Mouse (Mus musculus): Measurements from ENCODE around the gene Eif4a3.
A peak's percentile ranks its signal among the peaks of the same experiment; 100 is the strongest.
"Not testable (repeated sequence)": the region's sequence is repeated elsewhere in the genome, so short reads cannot be mapped to it uniquely, and the experiment has no call there.

Gene Eif4a3

GRCm38 (mm10) chr11:119297996-119298395 is 1.9 kb downstream of the Eif4a3 start:
- no peak for DNase-seq

GRCm38 (mm10) chr11:119292861-119293260 is 7.0 kb downstream of the Eif4a3 start:
- DNase-seq = not testable (repeated sequence)

GRCm38 (mm10) chr11:119287207-119287992 is 12.5 kb downstream of the Eif4a3 start:
- no peak for DNase-seq

GRCm38 (mm10) chr11:119285791-119286527 is 13.9 kb downstream of the Eif4a3 start:
- peak; percentile 64 to 74 for DNase-seq

GRCm38 (mm10) chr11:119281030-119281429 is 18.9 kb downstream of the Eif4a3 start:
- DNase-seq = no peak

GRCm38 (mm10) chr11:119273186-119273930 is 26.5 kb downstream of the Eif4a3 start:
- DNase-seq = no peak

- DNase-seq = not testable (repeated sequence)
These were observed 27.4 kb downstream of the Eif4a3 start for GRCm38 (mm10) chr11:119272492-119272891.

GRCm38 (mm10) chr11:119268557-119269195 is 31.2 kb downstream of the Eif4a3 start:
- DNase-seq = no peak

GRCm38 (mm10) chr11:119267768-119268556 is 31.9 kb downstream of the Eif4a3 start, which contains the start of gene Gaa:
Gene Gaa (plus strand): TSS chr11:119267887.
- peak; percentile 96 to 97 for DNase-seq

- peak; percentile 79 to 88 for DNase-seq
These were observed 32.6 kb downstream of the Eif4a3 start for GRCm38 (mm10) chr11:119267241-119267674.

GRCm38 (mm10) chr11:119265811-119266210 is 34.1 kb downstream of the Eif4a3 start:
- DNase-seq = no peak

GRCm38 (mm10) chr11:119264413-119264812 is 35.5 kb downstream of the Eif4a3 start:
- no peak for DNase-seq

GRCm38 (mm10) chr11:119259977-119260376 is 39.9 kb downstream of the Eif4a3 start:
- DNase-seq = no peak

GRCm38 (mm10) chr11:119258572-119259322 is 41.1 kb downstream of the Eif4a3 start:
- DNase-seq = peak; percentile 74 to 84

GRCm38 (mm10) chr11:119258216-119258571 is 41.7 kb downstream of the Eif4a3 start:
- no peak for DNase-seq

- DNase-seq = peak in 1 of 2 experiments; percentile 63
These were observed 43.3 kb downstream of the Eif4a3 start for GRCm38 (mm10) chr11:119256557-119256956.

- DNase-seq = peak; percentile 23 to 42
These were observed 46.9 kb downstream of the Eif4a3 start for GRCm38 (mm10) chr11:119252854-119253541.

GRCm38 (mm10) chr11:119250998-119251397 is 48.9 kb downstream of the Eif4a3 start:
- DNase-seq = no peak

- peak in 1 of 2 experiments; percentile 88 for DNase-seq
These were observed 50.9 kb downstream of the Eif4a3 start for GRCm38 (mm10) chr11:119249011-119249410.

- not testable (repeated sequence) for DNase-seq
These were observed 54.3 kb downstream of the Eif4a3 start for GRCm38 (mm10) chr11:119245543-119245942.
